In the genomic region with DNA sequence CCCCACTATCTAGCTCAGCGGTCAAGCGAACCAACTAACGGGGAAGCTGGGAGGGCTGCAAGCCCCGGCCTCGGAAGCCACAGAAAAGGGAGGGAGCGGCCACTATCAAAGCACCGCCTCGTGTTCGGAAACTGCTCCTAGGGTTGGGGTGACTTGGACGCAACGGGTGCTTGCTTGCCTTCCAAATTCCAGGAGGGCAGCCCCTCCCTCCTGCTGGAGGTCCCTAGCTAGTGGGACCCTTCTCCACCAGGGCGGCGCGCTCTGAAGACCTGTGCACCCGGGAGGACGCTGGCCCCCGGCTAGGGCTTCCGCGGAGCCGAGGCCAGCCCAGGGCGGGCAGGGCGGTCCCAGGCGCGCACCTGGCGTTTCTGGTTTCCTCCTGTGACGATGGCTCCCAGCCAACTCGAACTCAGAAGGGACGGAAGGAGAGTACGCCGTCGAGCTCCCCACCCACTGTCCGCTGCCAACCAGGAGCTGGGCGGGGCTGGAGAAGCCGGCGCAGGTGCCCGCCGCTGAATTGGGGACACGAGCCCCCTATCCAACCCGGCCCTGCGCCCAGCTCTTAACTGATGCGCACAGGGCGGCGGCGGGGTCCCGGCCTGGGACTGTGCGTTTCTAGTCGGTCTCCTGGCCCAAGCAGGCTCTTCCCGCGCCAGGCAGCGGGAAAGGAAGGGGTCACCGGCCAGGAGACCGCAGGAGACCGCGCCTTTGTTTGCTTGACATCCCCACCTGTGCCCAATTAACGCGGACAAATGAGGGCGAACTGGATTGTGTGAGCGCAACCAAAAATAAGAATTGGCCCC, we compare ENCODE assay signal across 8 mouse cellular contexts. TPM values are rescaled to one million over a fixed set of nuclear protein-coding genes. Genes with fewer than 3 reads are reported as not detected.
DNase-seq lines count a peak whose midpoint lies in the region; ATAC-seq lines count a peak whose summit lies in the region.

No protein-coding gene starts in this region.

- WGBS in heart, embryonic 12.5 days, result under 1% methylated on average over 58 of the region's 58 CpGs
- WGBS in kidney, embryonic 15.5 days, result under 1% methylated on average over 57 of the region's 58 CpGs

- peaks cover 14% of the 10 kb centered on the region for H3K4me1 ChIP-seq in heart, embryonic 12.5 days (replicated peaks)
- H3K4me1 ChIP-seq in kidney, embryonic 15.5 days, result peaks cover 42% of the 10 kb centered on the region

- peak; percentile 13 to 50 for DNase-seq in adrenal gland, adult (ENCODE audit: inconsistent age in 2 of 2, low spot score in 1 of 2)
- DNase-seq in adrenal gland, postnatal 4 days (ENCODE audit: low spot score in 2 of 2), result no peak
- peak; percentile 61 to 65 for DNase-seq in cerebellum, postnatal 14 days
- DNase-seq in lung, postnatal 25 days (ENCODE audit: low spot score), result peak; percentile 84
- peak; percentile 57 for DNase-seq in retina, embryonic 14.5 days (ENCODE audit: low spot score)
- DNase-seq in urinary bladder, postnatal 25 days (ENCODE audit: low spot score), result peak; percentile 68

- H3K27ac ChIP-seq in heart, embryonic 12.5 days (ENCODE audit: poor library complexity, severe bottlenecking), result no peak overlapping the region
- H3K27ac ChIP-seq in kidney, embryonic 15.5 days, result peak overlapping the region; percentile 90

- peaks cover 5% of the 10 kb centered on the region; the same call in 1 of the 2 replicates for H3K27me3 ChIP-seq in heart, embryonic 12.5 days (replicated peaks)
- H3K27me3 ChIP-seq in kidney, embryonic 15.5 days, result peaks cover 8% of the 10 kb centered on the region; the same call in 1 of the 2 replicates

- H3K4me2 ChIP-seq in heart, embryonic 12.5 days, result peak overlapping the region; percentile 89
- peak overlapping the region; percentile 94 for H3K4me2 ChIP-seq in kidney, embryonic 15.5 days

- H3K9me3 ChIP-seq in heart, embryonic 12.5 days (replicated peaks), result no peaks in the 10 kb centered on the region
- H3K9me3 ChIP-seq in kidney, embryonic 15.5 days (replicated peaks), result no peaks in the 10 kb centered on the region

- no peaks in the 10 kb centered on the region for H3K36me3 ChIP-seq in heart, embryonic 12.5 days
- H3K36me3 ChIP-seq in kidney, embryonic 15.5 days, result no peaks in the 10 kb centered on the region

- peak; percentile 77 for ATAC-seq in heart, embryonic 12.5 days (ENCODE audit: insufficient number of reproducible peaks, low FRiP score)
- peak; percentile 84 for ATAC-seq in kidney, embryonic 15.5 days (replicated peaks; ENCODE audit: low FRiP score)

- peak overlapping the region; percentile 71 for H3K9ac ChIP-seq in heart, embryonic 12.5 days
- peak overlapping the region; percentile 52 for H3K9ac ChIP-seq in kidney, embryonic 15.5 days

- H3K4me3 ChIP-seq in heart, embryonic 12.5 days, result peak overlapping the region; percentile 52
- peak overlapping the region; percentile 51 for H3K4me3 ChIP-seq in kidney, embryonic 15.5 days (replicated peaks)

RNA-seq across cellular contexts. Expression of gene Ttll10, which starts 18.5 kb away (rescaled TPM):
- total RNA-seq in adrenal gland, postnatal 4 days (2021), result 1 to 10 TPM in 1 of 2 experiments, under 1 TPM in 1; 0.59 to 5.0 TPM
- polyA plus RNA-seq in heart, embryonic 12.5 days (2016; fragmentation: Nextera tagmentation; extraction: Ambion mirVana), result 0.14 and 0.24 TPM in 2 replicates
- 7.8 TPM in 2 replicates for polyA plus RNA-seq in kidney, embryonic 15.5 days (2015; fragmentation: Nextera tagmentation; extraction: Ambion mirVana)

RNA-seq across cellular contexts. Expression of gene 9430015G10Rik, which starts 32.1 kb away (rescaled TPM):
- 10 to 100 TPM; 18.1 to 21.1 TPM for total RNA-seq in adrenal gland, postnatal 4 days (2021)
- polyA plus RNA-seq in heart, embryonic 12.5 days (2016; fragmentation: Nextera tagmentation; extraction: Ambion mirVana), result 22.1 and 23.7 TPM in 2 replicates
- polyA plus RNA-seq in kidney, embryonic 15.5 days (2015; fragmentation: Nextera tagmentation; extraction: Ambion mirVana), result 39.4 and 42.8 TPM in 2 replicates

RNA-seq across cellular contexts. Expression of gene Tnfrsf18, which starts 51.7 kb away (rescaled TPM):
- total RNA-seq in adrenal gland, postnatal 4 days (2021), result under 1 TPM in 1 of 2 experiments, not detected in 1; 0.39 TPM
- 1.9 and 2.1 TPM in 2 replicates for polyA plus RNA-seq in heart, embryonic 12.5 days (2016; fragmentation: Nextera tagmentation; extraction: Ambion mirVana)
- polyA plus RNA-seq in kidney, embryonic 15.5 days (2015; fragmentation: Nextera tagmentation; extraction: Ambion mirVana), result 1.7 and 2.4 TPM in 2 replicates

RNA-seq across cellular contexts. Expression of gene Rnf223, which starts 52.6 kb away (rescaled TPM):
- total RNA-seq in adrenal gland, postnatal 4 days (2021), result under 1 TPM; 0.20 to 0.22 TPM
- 0.28 and 0.33 TPM in 2 replicates for polyA plus RNA-seq in heart, embryonic 12.5 days (2016; fragmentation: Nextera tagmentation; extraction: Ambion mirVana)
- polyA plus RNA-seq in kidney, embryonic 15.5 days (2015; fragmentation: Nextera tagmentation; extraction: Ambion mirVana), result 0.14 and 0.34 TPM in 2 replicates

Comparison
In these comparisons a context has a peak if more than half of its experiments do, and no peak if none do; other contexts are left out.
1. DNase-seq: peak in adrenal gland, adult (2 of 2), cerebellum, postnatal 14 days (2 of 2), lung, postnatal 25 days (single experiment), retina, embryonic 14.5 days (single experiment) and urinary bladder, postnatal 25 days (single experiment); none in adrenal gland, postnatal 4 days (0 of 2).